Mouse (Mus musculus): ENCODE results near the gene Mknk2.

- TF ChIP-seq CTCF (IDR thresholded peaks at IDR 0.05; ENCODE audit: borderline replicate concordance, control insufficient read depth, extremely low read depth, insufficient read depth, low read length, poor library complexity) (no peak), POLR2A (IDR thresholded peaks at IDR 0.05; ENCODE audit: control insufficient read depth, extremely low read depth, insufficient read depth, low read length, poor library complexity) (no peak)
Measured at GRCm38 (mm10) chr10:80627685-80628084, 50.2 kb downstream of the Mknk2 start.
